Mouse (Mus musculus) heart, adult 18-20 months (tissue): ENCODE data around the gene Actg2. TPM values are rescaled to one million over a fixed set of nuclear protein-coding genes. Genes with fewer than 3 reads are reported as not detected.
"Not testable (repeated sequence)": the region's sequence is repeated elsewhere in the genome, so short reads cannot be mapped to it uniquely, and the experiment has no call there.

Experiments used
- DNase-seq, 2 experiments: peaks; one replicate each; pipeline ENCODE4 v3.0.0; 2021 to 2022; ENCODE audit warnings: mixed read lengths in 1 of 2
- long read RNA-seq, 2 experiments: library from polyadenylated mRNA; stranded (forward); transcript quantifications; one replicate each; pipeline ENCODE4 v2.0.0; 2021
- total RNA-seq, 2 experiments: library from RNA; stranded (reverse); gene quantifications; 2 replicates each; pipeline ENCODE4 v1.2.3; 2021

Gene Actg2
- 1 to 10 TPM in 1 of 2 experiments, under 1 TPM in 1; 0.84 to 1.9 TPM for total RNA-seq
- long read RNA-seq, experiment 1, result 0 reads
- long read RNA-seq, experiment 2, partial matches to known transcripts, result 1 of 1 reads
- long read RNA-seq, experiment 2, other reads (novel, unspliced or antisense), result 0 of 1 reads

DNA sequence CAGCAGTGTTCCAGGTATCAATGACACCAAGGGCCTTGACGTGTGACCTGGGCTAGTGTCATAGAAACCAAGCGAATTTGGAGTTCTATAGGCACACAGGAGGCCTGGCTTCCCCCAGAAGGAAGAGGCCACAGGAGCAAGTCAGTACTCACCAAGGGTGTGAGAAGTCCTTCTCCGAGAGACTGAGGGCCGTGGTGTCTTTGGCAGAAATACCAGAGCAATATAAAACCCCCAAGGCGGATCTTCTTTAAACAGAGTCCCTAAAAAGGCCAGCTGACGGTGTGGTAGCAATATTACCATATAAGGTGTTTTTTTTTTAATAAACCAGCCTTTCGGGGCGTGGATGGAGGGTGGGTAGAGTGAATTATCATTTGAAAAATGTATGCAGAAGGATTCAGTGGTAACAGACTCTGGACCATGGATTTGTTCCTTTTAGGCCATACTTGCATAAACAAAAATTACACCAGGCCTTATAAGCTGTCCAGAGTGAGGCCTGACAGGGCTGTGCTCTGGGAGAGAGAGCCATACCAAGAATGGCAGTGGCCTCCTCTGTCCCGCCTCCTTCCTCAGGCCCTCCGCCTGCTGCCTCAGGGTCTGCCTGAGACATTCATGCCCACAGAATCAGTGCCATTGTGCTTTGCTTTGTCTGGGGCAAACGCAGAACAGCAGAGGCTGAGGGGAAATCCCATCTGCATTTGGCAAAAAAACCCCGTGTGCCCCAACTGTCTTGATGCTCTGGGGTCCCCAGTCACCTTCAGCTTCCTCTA is at the start of gene Actg2:
Gene Actg2, minus strand, starts transcription at position 238 of the 767 bp plus-strand sequence.
- DNase-seq, result no peak

DNA sequence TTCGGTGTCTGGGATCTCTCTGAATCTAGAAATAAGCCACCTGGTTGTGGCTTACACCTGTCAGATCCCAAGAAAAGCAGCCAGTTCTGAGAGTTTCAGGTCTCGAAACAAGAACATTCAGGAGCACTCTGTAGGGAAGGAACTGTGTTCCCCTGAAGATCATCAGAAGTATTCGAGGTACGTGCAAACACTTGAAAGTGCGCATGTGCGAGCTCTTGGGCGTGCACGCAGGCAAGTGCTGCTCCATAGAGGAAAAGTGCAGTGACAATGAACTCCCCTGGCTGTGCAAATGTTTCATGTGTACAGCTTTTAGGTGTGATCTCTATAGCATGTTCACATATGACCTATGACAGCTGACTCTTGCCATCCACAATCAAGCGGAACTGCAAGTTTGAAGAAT is 49.3 kb upstream of the Actg2 start:
- DNase-seq, result not testable (repeated sequence)

DNA sequence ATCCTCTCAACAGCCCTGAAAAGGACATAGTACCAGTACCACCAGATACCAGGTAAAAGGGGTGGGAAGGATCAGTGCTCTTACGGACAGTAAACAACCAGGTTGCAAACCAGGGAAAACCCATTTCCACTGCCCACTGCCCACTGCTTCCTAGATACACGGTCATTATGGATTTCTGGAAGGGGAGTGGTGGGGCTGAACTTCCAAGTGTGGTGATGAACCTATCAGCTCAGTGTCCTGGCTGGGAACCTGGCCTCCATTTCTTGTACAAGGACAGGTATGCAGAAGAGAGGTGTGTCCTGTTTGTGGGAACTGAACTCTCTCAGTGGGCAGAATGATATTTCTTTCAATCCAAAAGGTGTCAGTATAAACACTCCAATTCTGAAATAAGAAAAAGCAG is 47.5 kb upstream of the Actg2 start:
- no peak for DNase-seq

DNA sequence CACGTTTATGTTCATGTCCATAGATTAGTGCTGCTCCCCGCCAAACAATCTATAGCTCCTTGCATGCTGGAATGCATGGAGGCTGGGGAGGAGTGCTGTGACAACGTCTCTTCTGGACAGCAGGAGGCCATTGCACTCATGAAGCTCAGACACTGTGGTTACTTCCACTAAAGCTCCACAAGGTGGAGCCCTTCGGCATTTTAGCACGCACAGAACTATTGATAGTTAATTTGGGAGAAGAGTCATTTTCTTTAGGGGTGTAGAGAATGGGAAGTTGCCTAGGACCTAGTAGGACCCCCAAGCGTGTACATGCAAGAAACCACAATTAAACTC is 46.8 kb upstream of the Actg2 start:
- peak; percentile 36 to 46 for DNase-seq

DNA sequence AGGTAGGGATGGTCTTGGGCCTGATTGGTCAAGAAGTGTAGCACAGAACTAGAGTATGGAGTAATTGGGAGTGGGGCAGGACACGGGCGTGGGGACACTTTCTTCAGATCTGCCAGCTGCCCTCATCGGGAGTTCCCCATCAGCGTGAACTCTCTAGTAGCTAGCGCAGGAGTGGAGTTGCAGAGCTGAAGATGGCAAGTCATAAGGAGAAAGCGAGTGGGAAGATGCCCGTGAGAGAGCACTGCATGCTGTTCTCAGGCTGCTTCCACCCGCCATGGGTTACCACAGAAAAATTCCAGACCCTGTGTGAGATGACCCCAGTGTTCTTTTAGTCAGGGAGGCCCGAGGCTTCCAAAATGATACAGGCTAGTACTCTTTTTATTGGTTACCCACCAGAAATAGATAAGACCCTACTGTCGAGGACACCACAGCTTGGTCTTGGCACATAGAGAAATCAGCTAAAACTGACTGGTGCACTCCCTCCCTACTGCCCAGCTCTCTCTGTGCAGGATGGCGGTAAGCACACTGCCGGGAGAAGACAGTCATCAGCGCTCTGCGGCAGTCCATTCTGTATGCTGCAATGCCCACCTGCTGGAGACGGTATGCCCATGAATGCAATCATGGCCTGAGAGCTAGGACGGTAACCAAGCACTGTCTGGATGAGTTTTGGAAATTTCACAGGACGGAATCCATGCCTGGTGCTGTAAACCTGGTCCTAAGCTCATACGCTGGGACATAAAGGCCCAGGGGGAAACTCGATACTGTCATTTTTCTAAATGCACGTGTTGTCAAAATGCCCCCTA is 46.3 kb upstream of the Actg2 start:
- no peak for DNase-seq

DNA sequence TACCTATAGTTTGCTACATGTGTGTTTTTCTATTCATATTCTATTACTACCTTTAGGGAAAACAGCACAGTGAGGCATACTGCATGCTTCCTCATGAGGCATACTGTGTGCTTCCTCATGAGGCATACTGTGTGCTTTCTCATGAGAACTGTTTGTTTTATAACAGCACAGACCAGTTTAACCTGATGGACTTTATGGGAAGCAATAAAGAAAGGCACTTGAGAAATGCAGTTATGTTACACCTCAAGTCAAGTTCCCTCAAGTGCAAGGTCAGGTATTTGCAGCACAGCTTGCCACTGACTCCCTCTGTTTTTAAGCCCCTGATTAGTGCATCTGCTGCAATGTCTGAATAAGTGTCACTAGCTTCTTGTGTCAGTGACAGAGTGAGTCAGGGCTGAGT is 41.5 kb upstream of the Actg2 start:
- no peak for DNase-seq

DNA sequence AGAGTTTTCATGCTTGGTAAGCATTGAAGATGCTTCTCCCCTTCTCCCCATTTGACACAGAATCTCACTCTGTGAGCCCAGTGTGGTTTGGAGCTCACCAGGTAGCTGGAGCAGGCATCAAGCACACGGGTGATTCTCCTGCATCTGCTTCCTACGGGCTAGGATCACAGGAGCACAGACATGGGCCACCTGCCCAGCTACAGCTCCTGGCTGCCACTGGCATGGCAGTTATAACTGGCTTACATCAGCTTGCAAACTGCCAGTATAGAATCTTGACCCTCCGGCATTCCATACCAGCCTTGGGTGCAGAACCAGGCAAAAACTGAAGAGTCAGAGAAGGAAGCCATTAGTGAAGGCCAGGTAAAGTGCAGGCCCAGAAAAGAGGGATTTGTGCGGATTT is 39.5 kb upstream of the Actg2 start:
- no peak for DNase-seq

DNA sequence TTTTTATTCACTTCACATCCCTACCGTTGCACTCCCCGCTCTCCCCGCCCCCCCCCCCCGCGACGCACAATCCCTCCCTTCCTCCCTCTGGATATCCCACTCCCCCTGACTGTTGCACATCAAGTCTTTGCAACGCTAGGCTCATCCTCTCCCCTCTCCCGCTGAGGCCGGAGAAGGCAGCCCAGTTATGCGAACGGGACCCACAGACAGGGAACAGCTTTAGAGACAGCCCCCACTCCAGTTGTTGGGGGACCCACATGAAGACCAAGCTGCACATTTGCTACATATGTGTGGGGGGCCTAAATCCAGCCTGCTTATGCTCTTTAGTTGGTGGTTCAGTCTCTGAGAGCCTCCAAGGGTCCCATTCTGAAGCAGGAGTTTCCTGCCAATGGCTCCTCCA is 36.6 kb upstream of the Actg2 start, which contains the start of gene Stambp:
Gene Stambp, minus strand, starts transcription at position 59 of the 400 bp plus-strand sequence.
- DNase-seq, result peak in 1 of 2 experiments; percentile 49

DNA sequence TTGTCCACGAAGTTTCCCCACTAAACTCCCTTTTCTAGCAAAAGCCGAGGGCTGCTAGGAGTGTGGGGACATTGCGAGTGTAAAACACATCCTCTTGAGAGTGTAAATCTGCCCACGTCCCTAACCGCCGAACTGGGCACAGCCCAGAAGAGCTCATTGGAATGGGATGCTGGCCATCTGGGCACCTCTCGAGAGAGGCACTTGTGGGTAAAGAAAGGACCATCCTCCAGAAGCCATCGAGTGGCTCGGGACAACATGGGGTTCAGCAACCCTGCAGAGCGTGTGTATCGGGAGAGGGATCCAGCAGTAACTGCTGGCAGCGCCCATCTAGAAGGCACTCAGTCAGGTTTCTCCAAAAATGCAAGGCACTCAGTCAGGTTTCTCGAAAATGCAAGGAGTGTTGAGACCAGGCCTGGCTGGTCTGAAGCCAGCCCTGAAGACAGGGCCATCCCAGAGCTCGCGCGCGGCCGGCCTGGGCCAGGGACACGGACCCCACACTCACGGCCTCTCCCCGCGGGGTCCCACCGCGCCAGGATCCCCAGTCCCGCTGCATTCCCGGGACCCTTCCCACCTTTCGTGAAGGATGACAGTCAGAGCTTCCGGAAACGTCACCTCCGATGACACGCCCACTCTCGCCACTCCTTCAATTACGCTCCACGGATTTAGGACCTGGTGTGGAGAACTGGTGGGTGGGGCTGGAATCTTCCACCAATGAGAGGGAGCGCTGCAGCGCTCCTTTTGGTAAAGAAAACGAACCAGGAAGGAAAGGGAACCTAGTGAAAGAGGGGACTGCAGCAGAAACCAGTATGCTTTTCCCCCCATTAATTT is 36.0 kb upstream of the Actg2 start:
- DNase-seq, result peak; percentile 94 to 95

DNA sequence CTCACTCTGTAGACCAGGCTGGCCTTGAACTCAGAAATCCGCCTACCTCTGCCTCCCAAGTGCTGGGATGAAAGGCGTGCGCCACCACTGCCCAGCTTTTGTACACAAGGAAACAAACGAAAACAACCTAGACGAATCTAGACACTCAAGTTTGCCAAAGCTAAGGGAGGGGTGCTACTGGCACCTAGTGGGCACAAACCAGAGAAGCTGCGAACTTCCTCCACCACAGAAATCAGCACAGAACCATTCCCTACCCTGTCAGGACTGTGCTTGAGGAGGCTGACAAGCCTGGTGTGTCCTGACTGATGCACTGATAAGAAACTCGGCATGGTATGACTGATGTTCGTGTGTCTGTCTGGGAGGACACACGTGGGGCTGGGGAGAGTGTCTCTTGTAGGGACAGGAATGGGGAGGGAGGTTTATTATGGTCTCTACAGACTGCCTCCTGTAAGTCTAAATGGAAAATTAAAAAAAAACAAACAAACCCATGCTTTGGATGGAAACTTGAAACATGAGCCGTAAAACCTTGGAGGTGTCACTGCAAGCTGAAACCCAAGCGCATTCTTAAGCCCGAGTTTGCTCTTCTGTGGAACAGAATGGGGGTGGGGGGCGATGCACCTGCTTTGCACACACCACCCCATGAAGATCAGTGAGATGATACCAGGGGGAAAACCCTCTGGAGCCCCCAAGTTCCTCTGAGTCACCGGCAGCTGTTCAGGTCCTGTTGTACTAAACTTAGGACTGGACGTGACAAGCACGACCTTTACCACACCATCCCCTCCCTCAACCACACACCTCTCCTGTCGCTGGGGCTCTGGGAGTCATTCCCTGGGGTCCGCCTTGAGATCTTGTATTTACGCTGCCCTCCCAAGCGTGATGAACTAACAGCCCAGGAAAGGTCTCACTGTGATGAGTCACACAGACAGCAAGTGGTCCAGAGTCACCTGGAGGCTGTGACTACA is 33.1 kb upstream of the Actg2 start:
- no peak for DNase-seq

DNA sequence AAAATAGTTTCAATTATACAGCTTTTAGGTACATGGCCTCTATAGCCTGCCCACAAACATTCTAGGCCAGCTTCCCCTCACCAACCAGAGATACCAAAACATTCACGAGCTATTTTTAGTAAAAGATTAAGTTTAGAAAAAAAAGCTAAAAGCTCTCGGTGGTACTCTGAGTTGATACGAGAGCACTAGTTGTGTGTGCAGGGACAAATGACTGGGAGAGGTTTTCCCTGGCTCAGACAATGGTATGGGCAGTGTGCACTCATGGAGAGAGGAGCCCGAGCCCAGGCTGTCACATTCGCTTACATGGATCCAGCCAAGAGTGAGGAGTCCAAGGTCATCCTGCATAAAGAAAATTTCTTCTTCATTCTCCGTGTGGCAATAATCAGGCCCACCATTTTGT is 19.9 kb upstream of the Actg2 start:
- no peak for DNase-seq

DNA sequence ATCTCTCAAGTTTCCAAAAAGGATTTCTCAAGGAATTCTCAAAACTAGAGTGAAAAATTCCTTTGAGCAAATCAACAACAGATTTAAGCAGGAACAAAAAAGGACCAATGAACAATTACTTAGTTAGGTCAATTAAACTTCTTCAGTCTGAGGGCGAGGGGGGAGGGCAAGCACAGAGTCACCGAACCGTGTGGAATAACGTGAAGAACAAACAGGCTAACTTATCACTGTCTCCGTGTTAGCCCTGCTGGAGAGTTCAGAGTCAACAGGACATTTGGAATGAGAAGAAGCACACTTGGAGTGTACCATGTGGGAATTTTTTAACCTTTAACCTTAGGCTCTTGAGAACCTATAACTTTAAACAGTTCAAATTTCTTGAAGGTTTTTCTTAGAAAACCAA is 12.3 kb upstream of the Actg2 start:
- no peak for DNase-seq

DNA sequence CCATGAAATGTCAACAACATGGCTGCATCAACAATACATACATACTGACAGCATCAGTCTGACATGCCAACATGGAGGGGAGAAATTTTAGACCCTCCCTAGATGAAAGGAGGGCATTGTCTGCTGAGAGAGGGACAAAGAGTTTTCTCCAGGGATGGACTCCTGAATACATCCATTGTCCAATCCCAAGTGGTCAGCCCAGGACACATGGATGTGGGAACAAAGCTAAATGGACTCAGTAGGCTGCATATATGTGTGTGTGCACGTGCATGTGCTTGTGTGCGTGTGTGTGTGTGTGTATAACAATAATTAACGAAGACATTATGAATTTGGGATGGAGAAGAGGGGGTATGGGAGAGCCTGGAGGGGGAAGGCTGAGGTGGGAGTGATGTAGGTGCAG is 9.7 kb upstream of the Actg2 start:
- DNase-seq, result no peak

DNA sequence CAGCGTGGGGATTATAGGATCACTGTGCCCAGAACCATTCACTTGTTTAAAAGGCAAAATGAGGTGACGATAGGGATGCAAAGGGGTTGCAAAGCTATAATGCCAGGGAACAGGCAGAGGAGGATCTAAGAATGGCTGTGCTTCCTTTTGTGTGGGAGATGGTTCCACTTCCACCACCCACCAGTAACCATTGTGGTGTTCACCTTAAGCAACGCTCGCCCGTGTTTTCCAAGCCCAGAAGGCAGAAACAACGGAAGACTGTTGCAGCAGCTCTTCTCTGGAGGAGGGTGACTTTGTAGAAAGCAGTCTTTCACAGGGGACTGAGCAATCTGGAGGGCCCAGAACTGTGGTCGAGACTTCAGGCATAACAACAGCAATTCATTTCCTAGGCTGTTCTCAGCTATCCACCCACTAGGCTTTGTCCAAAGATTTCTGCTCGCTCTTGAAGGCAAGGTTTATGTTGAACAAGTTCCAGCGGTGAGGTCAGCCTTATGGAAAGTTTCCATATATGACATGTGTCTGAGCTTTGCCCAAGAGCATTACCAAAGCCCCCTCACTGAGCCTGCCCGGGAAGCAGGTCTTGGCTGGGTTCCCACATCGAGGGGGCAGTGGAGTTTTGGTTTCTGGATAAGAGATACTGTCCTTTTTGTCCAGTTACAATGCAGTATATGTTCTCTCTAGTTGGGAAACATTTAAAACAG is 5.8 kb upstream of the Actg2 start:
- DNase-seq, result peak; percentile 35 to 50

DNA sequence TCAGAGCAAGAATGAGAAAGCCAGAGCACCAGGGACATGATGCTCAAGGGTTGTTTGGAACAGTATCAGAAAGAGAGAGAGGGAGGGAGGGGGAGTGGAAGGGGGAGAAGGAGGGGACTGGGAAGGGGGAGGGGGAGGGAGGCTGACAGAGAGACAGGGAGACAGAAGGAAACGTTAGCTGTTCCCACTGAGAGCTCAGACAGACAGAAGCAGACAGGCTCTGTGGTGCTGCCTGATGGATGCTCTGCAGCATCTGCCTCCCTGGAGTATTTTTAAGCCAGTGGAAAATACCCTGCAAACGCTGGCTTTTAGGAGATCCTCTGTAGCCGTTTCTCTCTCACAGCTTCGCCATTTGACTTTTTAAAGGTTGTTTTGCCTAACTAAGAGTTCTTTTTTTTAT is 4.0 kb upstream of the Actg2 start:
- DNase-seq, result no peak

DNA sequence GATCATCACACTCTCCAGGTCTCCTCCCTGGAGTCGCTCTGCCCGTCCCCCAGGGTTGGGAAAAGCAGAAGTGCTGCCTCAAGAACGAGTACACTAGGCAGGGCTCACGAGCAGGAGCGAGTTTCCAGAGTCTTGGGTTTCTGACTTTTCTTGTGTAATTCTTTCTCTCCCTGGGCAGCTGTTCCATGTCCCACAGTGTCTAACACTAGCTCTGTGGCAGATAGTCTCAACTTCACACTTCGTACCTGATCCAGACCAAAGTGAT is 662 bp upstream of the Actg2 start:
- no peak for DNase-seq

DNA sequence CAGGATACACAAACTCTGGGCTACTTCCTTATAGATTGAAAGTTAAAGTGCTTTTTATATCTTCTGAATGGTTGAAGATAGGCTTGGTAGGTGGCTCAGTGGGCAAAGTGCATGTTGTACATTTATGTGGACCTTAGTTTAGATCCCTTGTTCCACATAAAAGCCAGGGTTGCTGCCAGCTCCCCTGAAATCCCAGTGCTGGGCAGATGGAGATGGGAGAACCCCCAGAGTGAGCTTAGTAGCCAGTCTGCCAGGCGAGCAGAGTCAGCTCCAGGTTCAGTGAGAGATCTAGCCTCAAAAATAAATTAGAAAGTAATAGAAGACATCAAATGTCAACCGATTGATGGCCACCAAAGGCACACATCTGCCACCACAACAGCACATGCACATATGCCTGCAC is 3.5 kb downstream of the Actg2 start:
- DNase-seq, result no peak

DNA sequence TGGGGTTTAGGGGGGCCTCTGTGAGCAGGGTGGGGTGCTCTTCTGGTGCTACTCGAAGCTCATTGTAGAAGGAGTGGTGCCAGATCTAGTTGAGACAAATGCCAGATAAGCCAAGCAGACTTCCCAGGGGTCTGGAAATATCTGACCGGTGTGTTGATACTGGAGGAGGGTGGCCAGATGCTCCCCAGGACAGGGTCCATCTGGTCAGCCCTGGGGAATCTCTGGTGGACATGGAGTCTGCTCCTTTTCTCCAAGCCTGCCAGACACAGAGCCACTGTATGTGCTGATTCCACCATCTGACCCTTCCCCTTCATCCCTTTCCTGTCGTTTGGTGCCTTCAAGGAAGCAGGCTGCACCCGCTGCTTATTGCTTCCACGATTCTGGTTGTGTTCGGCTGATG is 12.9 kb downstream of the Actg2 start:
- DNase-seq, result no peak

DNA sequence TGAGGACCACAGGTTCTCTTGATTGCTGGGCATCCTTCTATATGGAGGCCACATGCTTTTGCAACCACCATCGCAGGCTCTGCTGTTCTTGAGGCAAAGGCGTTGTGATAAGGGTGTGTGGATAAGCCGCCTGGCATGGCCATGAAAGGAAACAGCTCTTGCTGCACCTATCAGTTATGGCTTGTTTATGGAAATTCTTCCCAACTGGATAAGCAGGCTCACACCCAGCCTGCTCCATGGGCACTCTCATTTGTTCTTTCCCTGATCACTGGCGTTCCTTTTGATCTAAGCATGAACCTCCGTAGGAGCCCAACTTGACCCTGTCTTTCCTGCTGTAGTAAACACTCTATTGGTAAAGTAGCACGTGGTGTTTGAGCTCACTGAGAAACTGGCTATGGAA is 14.3 kb downstream of the Actg2 start:
- no peak for DNase-seq

DNA sequence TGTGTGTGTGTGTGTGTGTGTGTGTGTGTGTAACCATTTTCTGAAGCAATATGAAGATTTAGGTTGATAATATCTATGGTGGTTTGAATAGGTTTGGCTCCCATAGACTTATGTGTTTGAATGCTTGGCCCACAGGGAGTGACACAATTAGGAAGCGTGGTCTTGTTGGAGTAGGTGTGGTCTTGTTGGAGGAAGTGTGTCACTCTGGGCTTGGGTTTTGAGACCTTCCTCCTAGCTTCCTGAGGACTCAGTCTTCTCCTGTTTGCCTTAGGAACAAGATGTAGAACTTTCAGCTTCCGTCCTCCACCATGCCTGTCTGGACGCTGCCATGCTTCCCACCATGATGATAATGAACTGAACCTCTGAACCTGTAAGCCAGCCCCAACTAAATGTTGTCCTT is 17.4 kb downstream of the Actg2 start:
- DNase-seq, result no peak

DNA sequence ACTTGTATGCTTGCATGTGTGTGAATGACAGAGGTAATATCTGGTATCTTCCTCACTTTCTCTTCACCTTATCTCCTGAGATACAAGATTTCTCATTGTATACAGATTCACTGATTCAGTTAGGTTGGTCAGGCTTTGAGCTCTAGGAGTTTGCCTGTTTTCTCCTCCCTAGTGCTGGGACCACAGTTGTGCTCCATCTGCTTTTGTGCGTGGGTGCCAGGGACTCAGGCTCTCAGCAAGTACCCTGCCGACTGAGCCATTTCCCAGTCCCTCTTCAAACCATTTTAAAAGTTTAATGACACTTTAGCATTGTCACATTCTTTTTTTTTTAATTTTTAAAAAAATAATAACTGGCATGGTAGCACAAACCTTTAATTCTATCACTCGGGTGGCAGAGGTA is 20.9 kb downstream of the Actg2 start:
- DNase-seq, result no peak
